Mouse (Mus musculus) adipocyte (in vitro differentiated cells): Measurements from ENCODE around the gene Enox1.
A peak's percentile ranks its signal among the peaks of the same experiment; 100 is the strongest.

Experiments
- DNase-seq: peaks from one replicate; pipeline ENCODE4 v3.0.0-alpha.2; 2016; ENCODE audit warnings: low spot score

Gene Enox1

GRCm38 (mm10) chr14:77451916-77452315, 295.4 kb downstream of the Enox1 start:
- DNase-seq, result no peak

- no peak for DNase-seq
Measured at GRCm38 (mm10) chr14:77456066-77456465, 299.5 kb downstream of the Enox1 start.

DNA sequence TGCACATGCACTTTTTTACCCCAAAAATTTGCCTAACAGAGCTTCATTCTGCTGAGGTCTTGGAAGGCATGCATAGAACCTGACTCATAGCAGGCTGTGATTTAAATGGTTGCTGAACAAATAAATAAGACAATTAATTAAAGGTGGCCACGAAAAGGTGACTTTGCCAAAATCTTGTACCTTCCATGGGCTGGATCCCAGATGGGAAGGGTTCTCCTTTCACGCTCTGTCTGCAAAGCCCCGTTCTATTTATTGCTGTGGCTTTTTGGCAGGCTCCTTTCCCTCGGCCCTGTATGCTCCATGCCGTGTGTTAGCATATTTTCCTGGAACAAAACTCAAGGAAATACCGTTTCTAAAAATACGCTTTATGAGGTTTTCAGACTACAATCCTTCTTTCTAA, 300.3 kb downstream of the Enox1 start:
- no peak for DNase-seq

- no peak for DNase-seq
Measured at GRCm38 (mm10) chr14:77458217-77458616, 301.7 kb downstream of the Enox1 start.

GRCm38 (mm10) chr14:77463919-77464318, 307.4 kb downstream of the Enox1 start:
- DNase-seq, result no peak

- no peak for DNase-seq
Measured at GRCm38 (mm10) chr14:77464782-77465181, 308.2 kb downstream of the Enox1 start.

GRCm38 (mm10) chr14:77470577-77470976, 314.0 kb downstream of the Enox1 start:
- no peak for DNase-seq

- DNase-seq, result peak; percentile 16
Measured at GRCm38 (mm10) chr14:77473501-77473900, 316.9 kb downstream of the Enox1 start.

- DNase-seq, result no peak
Measured at GRCm38 (mm10) chr14:77474026-77474425, 317.5 kb downstream of the Enox1 start.

GRCm38 (mm10) chr14:77475134-77475820, 318.7 kb downstream of the Enox1 start:
- no peak for DNase-seq

- no peak for DNase-seq
Measured at GRCm38 (mm10) chr14:77477704-77478103, 321.1 kb downstream of the Enox1 start.

- no peak for DNase-seq
Measured at GRCm38 (mm10) chr14:77478210-77478609, 321.6 kb downstream of the Enox1 start.

DNA sequence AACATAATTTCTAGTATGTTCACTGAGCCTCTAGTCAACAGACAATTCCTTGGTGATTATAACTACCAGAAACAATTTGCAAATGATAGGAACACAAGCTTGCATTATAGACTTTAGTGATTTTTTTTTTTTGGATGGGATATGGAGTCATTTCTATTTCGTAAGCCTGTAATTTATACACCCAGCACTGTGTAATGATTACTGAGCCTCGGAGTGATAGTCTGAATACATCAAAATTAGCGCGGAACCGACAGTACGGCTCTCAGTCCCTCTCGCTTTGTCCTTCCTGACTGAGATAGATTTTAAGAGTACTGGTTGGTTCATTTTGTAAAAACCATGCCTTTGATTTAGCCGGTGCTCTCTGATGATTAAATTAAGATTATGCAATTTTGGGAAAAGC, 322.1 kb downstream of the Enox1 start:
- DNase-seq, result no peak

- DNase-seq, result no peak
Measured at GRCm38 (mm10) chr14:77483076-77483475, 326.5 kb downstream of the Enox1 start.

- peak; percentile 96 for DNase-seq
Measured at GRCm38 (mm10) chr14:77484951-77485447, 328.4 kb downstream of the Enox1 start.

- DNase-seq, result peak; percentile 21
Measured at GRCm38 (mm10) chr14:77490699-77491098, 334.1 kb downstream of the Enox1 start.

DNA sequence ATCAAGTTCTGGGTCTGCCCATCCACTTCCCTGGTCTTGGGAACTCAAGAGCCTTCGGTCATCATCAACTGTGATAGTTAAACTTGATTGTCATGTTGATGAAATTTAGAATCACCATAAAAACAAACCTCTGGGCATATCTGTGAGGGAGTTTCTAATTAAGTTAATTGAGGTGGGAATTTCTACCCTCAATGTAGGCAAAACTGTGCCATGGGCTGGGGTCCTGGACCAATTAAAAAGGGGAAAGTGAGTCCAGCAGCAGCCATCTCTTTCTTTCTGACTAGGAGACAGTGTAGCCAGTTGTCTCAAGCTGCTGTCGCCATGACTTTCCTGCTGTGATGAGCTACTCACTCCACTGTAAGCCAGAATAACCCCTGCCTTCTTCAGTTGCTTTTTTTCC, 335.2 kb downstream of the Enox1 start:
- no peak for DNase-seq

DNA sequence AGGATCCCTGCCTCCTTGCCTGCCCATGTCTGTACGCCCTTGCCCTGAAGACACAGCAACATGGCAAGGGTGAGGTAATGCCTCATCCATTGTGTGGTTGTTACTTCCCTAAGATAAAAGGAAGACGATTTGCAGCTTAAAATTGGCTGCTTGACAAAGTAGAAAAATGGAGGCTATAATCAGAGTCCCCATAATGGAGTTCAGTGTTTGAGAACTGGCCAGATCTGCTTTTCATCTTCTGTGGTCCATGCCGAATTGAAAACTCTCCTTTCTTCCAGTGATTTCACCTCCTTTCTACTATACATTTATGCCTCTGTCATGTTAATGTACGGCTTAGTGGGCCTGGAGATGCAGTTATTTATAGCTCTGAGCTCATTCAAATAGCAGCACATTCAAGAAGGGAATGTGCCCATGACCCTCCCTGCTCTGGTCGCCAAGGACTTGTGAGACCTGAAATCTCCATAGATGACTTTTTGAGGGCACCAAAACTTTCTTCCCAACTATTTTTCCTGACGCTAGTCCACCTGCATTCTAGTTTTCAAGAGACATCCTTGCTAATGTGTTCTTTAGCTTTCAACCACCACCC, 343.5 kb downstream of the Enox1 start:
- DNase-seq, result no peak

DNA sequence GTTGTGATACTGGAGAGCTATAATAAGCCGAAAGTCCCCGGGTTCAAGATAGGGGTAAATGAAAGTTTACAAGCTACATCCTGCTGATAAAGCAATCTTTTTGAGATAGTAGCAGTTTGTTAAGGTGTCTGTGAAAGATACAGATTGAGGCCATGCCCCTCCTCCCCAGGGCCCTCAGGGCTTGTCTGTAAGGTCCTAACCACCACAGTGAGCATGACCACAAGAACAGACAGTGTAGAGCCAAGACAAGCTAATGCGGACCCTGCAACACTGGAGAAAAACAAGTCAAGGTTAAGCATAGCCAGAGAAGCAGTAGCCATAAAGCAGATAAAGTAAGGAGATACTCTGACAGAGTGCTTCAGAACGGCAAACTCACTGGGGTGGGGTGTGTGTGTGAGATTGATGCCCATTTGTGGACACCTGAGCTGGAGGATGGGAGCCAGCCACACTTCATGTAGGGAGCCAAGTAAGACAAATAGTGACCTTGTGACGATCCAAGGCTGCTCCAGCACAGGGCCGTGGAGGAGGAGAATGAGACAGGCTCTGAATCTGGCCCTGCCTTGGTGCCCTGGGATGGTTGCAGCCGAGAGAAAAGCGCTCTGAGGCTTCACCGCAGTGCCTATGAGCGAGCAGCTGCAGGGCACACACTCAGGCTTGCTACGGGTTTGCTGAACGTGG, 348.0 kb downstream of the Enox1 start:
- no peak for DNase-seq

- no peak for DNase-seq
Measured at GRCm38 (mm10) chr14:77506341-77506740, 349.8 kb downstream of the Enox1 start.

DNA sequence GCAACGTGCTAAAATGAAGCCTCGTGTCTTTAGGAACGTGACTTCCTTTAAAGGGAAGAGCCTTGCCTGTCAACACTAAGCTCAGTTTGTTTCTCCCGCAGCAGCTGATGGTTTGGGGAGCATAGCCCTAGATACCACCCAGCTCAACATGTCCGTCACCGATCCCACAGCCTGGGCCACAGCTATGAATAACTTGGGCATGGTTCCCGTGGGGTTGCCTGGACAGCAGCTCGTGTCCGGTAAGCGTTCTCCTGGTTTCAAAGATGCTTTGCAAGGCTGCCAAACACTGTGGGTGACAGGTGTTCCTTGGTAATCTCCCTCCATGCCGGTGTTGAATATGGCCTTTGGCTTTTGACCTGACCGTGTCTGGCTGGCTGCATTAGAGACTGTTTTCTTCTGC, 351.5 kb downstream of the Enox1 start:
- DNase-seq, result no peak

DNA sequence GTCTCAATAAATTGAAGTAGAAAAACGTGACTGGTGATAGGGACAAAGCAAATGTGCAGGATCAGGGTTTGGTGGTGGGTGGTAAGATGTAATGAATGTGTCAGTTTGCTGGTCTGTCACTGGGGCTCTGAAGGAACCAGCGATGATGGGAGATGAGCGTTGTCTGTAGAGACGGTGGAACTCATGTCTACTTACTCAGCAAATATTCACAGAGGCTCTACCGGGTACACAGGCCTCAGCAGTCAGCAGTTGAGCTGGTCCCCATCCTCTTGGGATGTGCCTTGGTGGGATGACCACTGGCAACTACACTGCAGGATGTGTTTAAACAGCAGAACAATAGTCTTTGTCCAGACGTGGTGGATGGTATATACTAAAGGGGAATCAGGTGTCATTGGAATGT, 352.5 kb downstream of the Enox1 start:
- no peak for DNase-seq

DNA sequence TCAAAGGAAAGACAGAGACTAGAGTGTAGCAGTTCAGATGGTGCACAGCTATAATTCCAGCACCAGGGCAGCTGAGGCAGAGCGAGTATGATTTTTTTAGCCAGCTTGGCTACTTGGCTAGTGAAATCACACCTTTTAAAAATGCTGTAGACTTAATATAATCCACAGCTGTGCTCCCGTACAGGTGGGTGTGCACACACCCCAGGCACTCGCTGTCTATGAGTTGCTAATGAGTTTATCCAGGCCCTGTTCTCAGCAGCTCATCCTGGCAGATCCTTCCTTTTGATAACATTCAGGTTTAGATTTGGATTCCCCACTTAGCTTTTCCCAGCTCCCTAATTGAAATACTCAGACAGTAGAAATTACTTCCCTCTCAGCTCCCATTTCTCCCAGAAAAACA, 353.4 kb downstream of the Enox1 start:
- no peak for DNase-seq
